ENCODE assay signal across 15 mouse cellular contexts in genomic region chr2:50175709-50176108, GRCm38 (mm10).
DNase-seq lines count a peak whose midpoint lies in the region; ATAC-seq lines count a peak whose summit lies in the region.
"Had no signal": no experiment of that assay in that cellular context is flagged by ENCODE, and none has a peak within 500 bp of the region (broad histone marks: within the 10 kb centered on the region; RNA-seq: fewer than 3 reads in every experiment).

No protein-coding gene starts in this region.

- H3K27ac ChIP-seq in heart, embryonic 12.5 days (ENCODE audit: poor library complexity, severe bottlenecking), result peak overlapping the region; percentile 86
- peak overlapping the region; percentile 33; the same call in 1 of the 2 replicates for H3K27ac ChIP-seq in kidney, embryonic 16.5 days (ENCODE audit: low read length)
- no peak overlapping the region for H3K27ac ChIP-seq in embryonic facial prominence, embryonic 14.5 days (replicated peaks; ENCODE audit: low read depth, low read length)
- 0 out of 2 replicates have a peak overlapping the region, but pooled peaks have one; percentile 21 for H3K27ac ChIP-seq in stomach, embryonic 16.5 days (ENCODE audit: low read length)
- H3K27ac ChIP-seq: hindbrain, postnatal 0 days; left cerebral cortex, adult 2 months; limb, embryonic 13.5 days had no signal

- 14% methylated on average over 4 of the region's 4 CpGs for WGBS in heart, embryonic 12.5 days
- WGBS in kidney, embryonic 16.5 days, result 35% methylated on average over 4 of the region's 4 CpGs
- 31% methylated on average over 4 of the region's 4 CpGs for WGBS in embryonic facial prominence, embryonic 14.5 days
- 28% methylated on average over 4 of the region's 4 CpGs for WGBS in stomach, embryonic 16.5 days

- ATAC-seq in heart, embryonic 12.5 days (ENCODE audit: insufficient number of reproducible peaks, low FRiP score), result peak; percentile 80
- peak; percentile 75 for ATAC-seq in kidney, embryonic 16.5 days (ENCODE audit: low FRiP score, low TSS enrichment)
- peak; percentile 50; the same call in 1 of the 2 replicates for ATAC-seq in embryonic facial prominence, embryonic 14.5 days (ENCODE audit: low read depth)
- peak; percentile 64; the same call in 1 of the 2 replicates for ATAC-seq in stomach, embryonic 16.5 days (ENCODE audit: insufficient read depth, low FRiP score)
- ATAC-seq: hindbrain, postnatal 0 days had no signal

- H3K9ac ChIP-seq in heart, embryonic 12.5 days, result no peak overlapping the region
- H3K9ac ChIP-seq in kidney, embryonic 16.5 days (replicated peaks; ENCODE audit: low read length), result no peak overlapping the region
- no peak overlapping the region for H3K9ac ChIP-seq in embryonic facial prominence, embryonic 14.5 days (ENCODE audit: low read depth, low read length)
- H3K9ac ChIP-seq in stomach, embryonic 16.5 days (ENCODE audit: low read length), result no peak overlapping the region
- H3K9ac ChIP-seq: limb, embryonic 13.5 days had no signal

- no peak for DNase-seq in heart, adult 8-10 months (ENCODE audit: low spot score)
- no peak for DNase-seq in kidney, postnatal 4 days
- no peak for DNase-seq in embryonic facial prominence, embryonic 14.5 days (ENCODE audit: low spot score)
- no peak for DNase-seq in right cerebral cortex, postnatal 36 days (ENCODE audit: low spot score in 2 of 2)
- DNase-seq: adrenal gland, adult 2 months; B cell, adult 2 months; cerebellum, adult 9-10 months; right cerebral cortex, postnatal 25 days; thymus, postnatal 25 days had no signal

- peaks cover 18% of the 10 kb centered on the region for H3K4me1 ChIP-seq in heart, embryonic 12.5 days (replicated peaks)
- H3K4me1 ChIP-seq in kidney, embryonic 16.5 days (ENCODE audit: insufficient read depth, low read length), result peaks cover 13% of the 10 kb centered on the region; the same call in 1 of the 2 replicates
- H3K4me1 ChIP-seq in embryonic facial prominence, embryonic 14.5 days (ENCODE audit: control insufficient read depth, insufficient read depth, low read length), result peaks cover 4% of the 10 kb centered on the region; the same call in 1 of the 2 replicates
- 0 out of 2 replicates have a peak, but pooled peaks cover 3% of the 10 kb centered on the region for H3K4me1 ChIP-seq in stomach, embryonic 16.5 days (ENCODE audit: control insufficient read depth, insufficient read depth, low read length)

- H3K4me3 ChIP-seq in heart, embryonic 12.5 days, result no peak overlapping the region
- no peak overlapping the region for H3K4me3 ChIP-seq in kidney, embryonic 16.5 days (ENCODE audit: low read length)
- H3K4me3 ChIP-seq in embryonic facial prominence, embryonic 14.5 days (ENCODE audit: low read depth, low read length), result no peak overlapping the region
- no peak overlapping the region for H3K4me3 ChIP-seq in stomach, embryonic 16.5 days (replicated peaks; ENCODE audit: low read length)
- H3K4me3 ChIP-seq: left cerebral cortex, adult 2 months; limb, embryonic 13.5 days had no signal

- H3K27me3 ChIP-seq in heart, embryonic 12.5 days (replicated peaks), result no peaks in the 10 kb centered on the region
- H3K27me3 ChIP-seq in kidney, embryonic 16.5 days (ENCODE audit: insufficient read depth, low read length), result no peaks in the 10 kb centered on the region
- no peaks in the 10 kb centered on the region for H3K27me3 ChIP-seq in embryonic facial prominence, embryonic 14.5 days (replicated peaks; ENCODE audit: control insufficient read depth, insufficient read depth, low read length)
- no peaks in the 10 kb centered on the region for H3K27me3 ChIP-seq in stomach, embryonic 16.5 days (ENCODE audit: control insufficient read depth, insufficient read depth, low read length)
- H3K27me3 ChIP-seq: limb, embryonic 13.5 days had no signal

- H3K4me2 ChIP-seq in heart, embryonic 12.5 days, result peak overlapping the region; percentile 23; the same call in 1 of the 2 replicates
- no peak overlapping the region for H3K4me2 ChIP-seq in kidney, embryonic 16.5 days (replicated peaks; ENCODE audit: low read depth, low read length)
- no peak overlapping the region for H3K4me2 ChIP-seq in embryonic facial prominence, embryonic 14.5 days (ENCODE audit: low read depth, low read length)
- no peak overlapping the region for H3K4me2 ChIP-seq in stomach, embryonic 16.5 days (ENCODE audit: low read depth, low read length)
- H3K4me2 ChIP-seq: limb, embryonic 13.5 days had no signal

- H3K36me3 ChIP-seq in heart, embryonic 12.5 days, result no peaks in the 10 kb centered on the region
- H3K36me3 ChIP-seq in kidney, embryonic 16.5 days (ENCODE audit: insufficient read depth, low read length), result no peaks in the 10 kb centered on the region
- no peaks in the 10 kb centered on the region for H3K36me3 ChIP-seq in embryonic facial prominence, embryonic 14.5 days (ENCODE audit: control insufficient read depth, insufficient read depth, low read length)
- H3K36me3 ChIP-seq in stomach, embryonic 16.5 days (ENCODE audit: control insufficient read depth, insufficient read depth, low read length), result no peaks in the 10 kb centered on the region
- H3K36me3 ChIP-seq: limb, embryonic 13.5 days had no signal

- no peaks in the 10 kb centered on the region for H3K9me3 ChIP-seq in heart, embryonic 12.5 days (replicated peaks)
- H3K9me3 ChIP-seq in kidney, embryonic 16.5 days (ENCODE audit: low read length), result no peaks in the 10 kb centered on the region
- H3K9me3 ChIP-seq in embryonic facial prominence, embryonic 14.5 days (ENCODE audit: control insufficient read depth, low read length), result no peaks in the 10 kb centered on the region
- H3K9me3 ChIP-seq in stomach, embryonic 16.5 days (replicated peaks; ENCODE audit: control insufficient read depth, low read length), result no peaks in the 10 kb centered on the region
- H3K9me3 ChIP-seq: limb, embryonic 13.5 days had no signal
